Mouse (Mus musculus) hindbrain, embryonic 16.5 days (tissue): ENCODE results near the gene Ccdc162. TPM values are rescaled to one million over a fixed set of nuclear protein-coding genes. Genes with fewer than 3 reads are reported as not detected.

Source experiments
- ATAC-seq: fragments of 200-750 bp; cut with Nextera tagmentation; 2 replicates; pipeline ENCODE4 v1.8.0; 2017; ENCODE audit warnings: moderate TSS enrichment, moderate library complexity
- H3K27ac ChIP-seq: fragments of 300-500 bp; sonication (generic); 2 replicates; pipeline ENCODE4 v1.5.1; 2014; ENCODE audit warnings: low read depth, mild to moderate bottlenecking, control low read depth, low read length, moderate library complexity
- H3K27me3 ChIP-seq: fragments of 300-500 bp; sonication (generic); replicated peaks from 2 replicates; pipeline ENCODE4 v1.6.1; 2014; ENCODE audit warnings: low read length; ENCODE audit not compliant: control insufficient read depth, insufficient read depth
- H3K36me3 ChIP-seq: fragments of 300-500 bp; sonication (generic); 2 replicates; pipeline ENCODE4 v1.6.1; 2014; ENCODE audit warnings: mild to moderate bottlenecking, low read length, moderate library complexity, mixed read lengths; ENCODE audit not compliant: control insufficient read depth, insufficient read depth
- H3K4me1 ChIP-seq: fragments of 300-500 bp; sonication (generic); 2 replicates; pipeline ENCODE4 v1.6.1; 2014; ENCODE audit warnings: low read depth, low read length; ENCODE audit not compliant: control insufficient read depth, insufficient read depth
- H3K4me2 ChIP-seq: fragments of 300-500 bp; sonication (generic); 2 replicates; pipeline ENCODE4 v1.6.1; 2014; ENCODE audit warnings: mild to moderate bottlenecking, low read length, control low read depth, moderate library complexity
- H3K4me3 ChIP-seq: fragments of 300-500 bp; sonication (generic); 2 replicates; pipeline ENCODE4 v1.5.1; 2014; ENCODE audit warnings: mild to moderate bottlenecking, low read length, control low read depth, moderate library complexity
- H3K9ac ChIP-seq: fragments of 300-500 bp; sonication (generic); 2 replicates; pipeline ENCODE4 v1.6.1; 2014; ENCODE audit warnings: low read depth, mild to moderate bottlenecking, control low read depth, low read length, moderate library complexity
- H3K9me3 ChIP-seq: fragments of 300-500 bp; sonication (generic); 2 replicates; pipeline ENCODE4 v1.6.1; 2014; ENCODE audit warnings: mild to moderate bottlenecking, low read length, moderate library complexity; ENCODE audit not compliant: control insufficient read depth
- WGBS: fragments of 180-500 bp; shearing (Covaris S2); extraction: QIAGEN DNeasy Blood & Tissue Kit; methylation state at CpG from one replicate; pipeline ENCODE4 v1.1.7; 2014; 5-methylcytosine and 5-hydroxymethylcytosine counted together
- polyA plus RNA-seq: library from polyadenylated mRNA; unstranded; fragments of >200 nt; fragmentation: Nextera tagmentation; extraction: Ambion mirVana; gene quantifications from 2 replicates; pipeline ENCODE4 v1.2.1, GENCODE M21; 2015

Gene Ccdc162
- polyA plus RNA-seq, 1 experiment from 2014 or later = 1.4 TPM

- ATAC-seq = no peak
- H3K9me3 ChIP-seq = no peaks in the 10 kb centered on the region
Observed at GRCm38 (mm10) chr10:41744006-41744405, 27.6 kb upstream of the Ccdc162 start.

GRCm38 (mm10) chr10:41740221-41740620 is 23.8 kb upstream of the Ccdc162 start:
- 94% methylated on average over 2 of the region's 2 CpGs for WGBS
- H3K27ac ChIP-seq = no peak overlapping the region
- H3K9me3 ChIP-seq = no peaks in the 10 kb centered on the region
- no peak overlapping the region for H3K4me2 ChIP-seq
- H3K4me1 ChIP-seq = no peaks in the 10 kb centered on the region
- no peak for ATAC-seq
- no peaks in the 10 kb centered on the region for H3K27me3 ChIP-seq
- H3K9ac ChIP-seq = no peak overlapping the region
- no peaks in the 10 kb centered on the region for H3K36me3 ChIP-seq
- no peak overlapping the region for H3K4me3 ChIP-seq

More at GRCm38 (mm10) chr10:41744006-41744405, 27.6 kb upstream of the Ccdc162 start:
- Histone ChIP-seq H3K27me3 (no peaks in the 10 kb centered on the region), H3K4me3 (no peak overlapping the region), H3K4me1 (peaks cover 3% of the 10 kb centered on the region; the same call in 1 of the 2 replicates), H3K4me2 (no peak overlapping the region), H3K36me3 (no peaks in the 10 kb centered on the region), H3K27ac (no peak overlapping the region), H3K9ac (no peak overlapping the region)
- 80% methylated on average over 4 of the region's 4 CpGs for WGBS

DNA sequence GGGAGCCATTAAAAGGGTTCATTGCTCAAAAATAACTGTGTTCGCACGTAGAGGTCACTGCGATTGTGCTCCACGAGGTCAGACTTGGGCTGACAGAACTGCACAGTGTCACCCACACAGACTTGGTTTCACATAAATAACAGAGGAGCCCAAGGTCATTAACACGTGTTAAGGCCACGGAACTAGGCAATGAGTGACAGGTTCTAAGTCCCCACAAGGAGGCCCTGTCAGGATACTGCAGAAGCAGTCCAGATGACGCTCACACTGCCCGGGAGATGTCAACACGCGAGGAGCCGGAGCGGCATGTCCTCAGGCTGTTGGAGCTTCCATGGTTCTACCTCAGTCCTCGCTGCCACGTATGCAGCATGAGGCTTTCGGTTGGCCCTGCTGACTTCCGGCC is 20.8 kb upstream of the Ccdc162 start:
- 98% methylated on average over 16 of the region's 16 CpGs for WGBS
- no peak for ATAC-seq
- no peaks in the 10 kb centered on the region for H3K36me3 ChIP-seq
- H3K4me1 ChIP-seq = no peaks in the 10 kb centered on the region
- H3K27ac ChIP-seq = no peak overlapping the region
- no peaks in the 10 kb centered on the region for H3K9me3 ChIP-seq
- H3K9ac ChIP-seq = no peak overlapping the region
- no peak overlapping the region for H3K4me2 ChIP-seq
- no peak overlapping the region for H3K4me3 ChIP-seq
- no peaks in the 10 kb centered on the region for H3K27me3 ChIP-seq

- ATAC-seq = no peak
- WGBS = 71% methylated on average over 6 of the region's 6 CpGs
Observed at GRCm38 (mm10) chr10:41735398-41735797, 19.0 kb upstream of the Ccdc162 start.

DNA sequence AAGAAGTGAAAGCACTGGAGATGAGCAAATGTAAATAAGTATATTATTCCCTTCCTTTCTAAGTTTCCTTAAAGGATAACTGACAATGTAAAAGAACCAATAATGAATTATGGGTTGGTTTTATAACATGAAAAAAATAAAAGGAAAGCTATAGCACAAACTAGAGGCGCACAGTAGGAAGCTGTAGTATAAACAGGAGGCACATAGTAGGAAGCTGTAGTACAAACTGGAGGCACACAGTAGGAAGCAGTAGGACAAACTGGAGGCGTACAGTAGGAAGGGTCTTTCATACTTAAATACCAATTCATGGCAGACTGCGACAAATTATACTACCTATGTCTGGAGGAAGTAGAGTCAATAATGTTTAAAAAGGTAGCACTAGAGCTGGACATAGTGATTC is 16.8 kb upstream of the Ccdc162 start:
- no peaks in the 10 kb centered on the region for H3K4me1 ChIP-seq
- H3K9ac ChIP-seq = no peak overlapping the region
- peaks cover 2% of the 10 kb centered on the region; the same call in 1 of the 2 replicates for H3K36me3 ChIP-seq
- H3K9me3 ChIP-seq = no peaks in the 10 kb centered on the region
- no peak overlapping the region for H3K4me2 ChIP-seq
- no peaks in the 10 kb centered on the region for H3K27me3 ChIP-seq
- H3K4me3 ChIP-seq = no peak overlapping the region
- no peak overlapping the region for H3K27ac ChIP-seq
- 97% methylated on average over 3 of the region's 3 CpGs for WGBS
- ATAC-seq = no peak

More at GRCm38 (mm10) chr10:41735398-41735797, 19.0 kb upstream of the Ccdc162 start:
- no peak overlapping the region for H3K27ac ChIP-seq
- H3K27me3 ChIP-seq = no peaks in the 10 kb centered on the region
- no peaks in the 10 kb centered on the region for H3K9me3 ChIP-seq
- H3K4me3 ChIP-seq = no peak overlapping the region
- no peaks in the 10 kb centered on the region for H3K36me3 ChIP-seq
- H3K9ac ChIP-seq = no peak overlapping the region
- no peak overlapping the region for H3K4me2 ChIP-seq
- H3K4me1 ChIP-seq = no peaks in the 10 kb centered on the region

DNA sequence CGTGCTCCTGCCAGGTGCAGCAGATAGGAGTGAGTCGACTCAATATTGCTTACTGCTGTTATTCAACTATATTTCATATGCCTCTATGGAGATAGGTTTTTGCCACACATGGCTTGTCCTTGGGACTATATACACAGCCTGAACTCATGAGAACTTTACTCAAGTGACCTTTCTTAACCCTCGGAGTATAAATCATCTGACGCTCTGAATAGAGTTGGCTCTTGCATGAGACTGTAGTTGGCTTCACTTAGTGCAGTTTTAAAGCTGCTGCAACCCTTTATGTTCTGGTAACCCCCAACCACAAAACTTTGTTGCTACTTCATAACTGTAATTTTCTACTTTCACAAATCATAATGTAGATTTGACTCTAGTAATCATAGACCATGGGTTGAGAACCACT is 15.5 kb upstream of the Ccdc162 start:
- Histone ChIP-seq H3K9ac (no peak overlapping the region), H3K9me3 (no peaks in the 10 kb centered on the region), H3K27ac (no peak overlapping the region), H3K4me2 (no peak overlapping the region), H3K27me3 (no peaks in the 10 kb centered on the region), H3K4me1 (no peaks in the 10 kb centered on the region), H3K4me3 (no peak overlapping the region), H3K36me3 (peaks cover 5% of the 10 kb centered on the region; the same call in 1 of the 2 replicates)
- whole genome bisulfite sequencing = 92% methylated on average over 4 of the region's 4 CpGs
- ATAC-seq = no peak

- H3K4me2 ChIP-seq = no peak overlapping the region
- ATAC-seq = no peak
- 93% methylated on average over 10 of the region's 10 CpGs for WGBS
Observed at GRCm38 (mm10) chr10:41730746-41731145, 14.3 kb upstream of the Ccdc162 start.

GRCm38 (mm10) chr10:41726215-41726614 is 9.8 kb upstream of the Ccdc162 start:
- H3K4me1 ChIP-seq = no peaks in the 10 kb centered on the region
- no peak overlapping the region for H3K9ac ChIP-seq
- WGBS = 80% methylated on average over 9 of the region's 9 CpGs
- no peak overlapping the region for H3K27ac ChIP-seq
- H3K4me2 ChIP-seq = no peak overlapping the region
- ATAC-seq = no peak
- H3K4me3 ChIP-seq = no peak overlapping the region
- H3K9me3 ChIP-seq = no peaks in the 10 kb centered on the region
- H3K27me3 ChIP-seq = no peaks in the 10 kb centered on the region
- peaks cover 5% of the 10 kb centered on the region; the same call in 1 of the 2 replicates for H3K36me3 ChIP-seq

More at GRCm38 (mm10) chr10:41730746-41731145, 14.3 kb upstream of the Ccdc162 start:
- no peak overlapping the region for H3K9ac ChIP-seq
- H3K36me3 ChIP-seq = peaks cover 5% of the 10 kb centered on the region; the same call in 1 of the 2 replicates
- no peak overlapping the region for H3K27ac ChIP-seq
- H3K9me3 ChIP-seq = no peaks in the 10 kb centered on the region
- H3K4me3 ChIP-seq = no peak overlapping the region
- H3K27me3 ChIP-seq = no peaks in the 10 kb centered on the region
- no peaks in the 10 kb centered on the region for H3K4me1 ChIP-seq

- Histone ChIP-seq H3K4me3 (no peak overlapping the region), H3K9ac (no peak overlapping the region), H3K36me3 (no peaks in the 10 kb centered on the region), H3K4me2 (no peak overlapping the region), H3K27me3 (no peaks in the 10 kb centered on the region), H3K4me1 (no peaks in the 10 kb centered on the region; the same call in none of the 2 replicates), H3K27ac (no peak overlapping the region), H3K9me3 (no peaks in the 10 kb centered on the region)
- ATAC-seq = no peak
- WGBS = 56% methylated on average over 9 of the region's 9 CpGs
Observed at GRCm38 (mm10) chr10:41719587-41719986, 3.2 kb upstream of the Ccdc162 start.
